Mouse (Mus musculus) megakaryocyte progenitor cell, adult 5-6 weeks (primary cell): ENCODE measurements at regions not wholly inside any gene's neighbourhood (a gene's known extent, or its start where the extent isn't known, plus 50 kb on each side); places are given as distances from the start of the nearest gene placed in this dataset.
"Not testable (repeated sequence)": the region's sequence is repeated elsewhere in the genome, so short reads cannot be mapped to it uniquely, and the experiment has no call there.

Experiments used
- ATAC-seq: replicated peaks from 2 replicates; pipeline ENCODE4 v1.8.0; 2016; ENCODE audit warnings: mild to moderate bottlenecking, moderate TSS enrichment, inconsistent platforms; ENCODE audit not compliant: poor library complexity

GRCm38 (mm10) chr12:95384248-95384964, 307.6 kb upstream of the Flrt2 start:
- no peak for ATAC-seq

- no peak for ATAC-seq
Observed at GRCm38 (mm10) chr12:95385688-95386087, 306.3 kb upstream of the Flrt2 start.

- ATAC-seq: no peak
Observed at GRCm38 (mm10) chr12:95388185-95388584, 303.8 kb upstream of the Flrt2 start.

GRCm38 (mm10) chr12:95392821-95393220, 299.2 kb upstream of the Flrt2 start:
- ATAC-seq: no peak

GRCm38 (mm10) chr12:95394991-95395530, 297.0 kb upstream of the Flrt2 start:
- no peak for ATAC-seq

GRCm38 (mm10) chr12:95420861-95421260, 271.2 kb upstream of the Flrt2 start:
- ATAC-seq: no peak

- ATAC-seq: no peak
Observed at GRCm38 (mm10) chr12:95424739-95425138, 267.3 kb upstream of the Flrt2 start.

- no peak for ATAC-seq
Observed at GRCm38 (mm10) chr12:95437226-95437625, 254.8 kb upstream of the Flrt2 start.

- ATAC-seq: 0 out of 2 replicates have a peak, but pooled peaks have one; percentile 14
Observed at GRCm38 (mm10) chr12:95457480-95457879, 234.5 kb upstream of the Flrt2 start.

GRCm38 (mm10) chr12:95466502-95467490, 225.2 kb upstream of the Flrt2 start:
- ATAC-seq: 0 out of 2 replicates have a peak, but pooled peaks have one; percentile 26

- no peak for ATAC-seq
Observed at GRCm38 (mm10) chr12:95469897-95470296, 222.1 kb upstream of the Flrt2 start.

- no peak for ATAC-seq
Observed at GRCm38 (mm10) chr12:95486502-95486901, 205.5 kb upstream of the Flrt2 start.

GRCm38 (mm10) chr12:95488371-95488770, 203.7 kb upstream of the Flrt2 start:
- ATAC-seq: no peak

GRCm38 (mm10) chr12:95489374-95489773, 202.7 kb upstream of the Flrt2 start:
- ATAC-seq: no peak

- no peak for ATAC-seq
Observed at GRCm38 (mm10) chr12:95489848-95490247, 202.2 kb upstream of the Flrt2 start.

- ATAC-seq: not testable (repeated sequence)
Observed at GRCm38 (mm10) chr12:95491806-95492436, 200.1 kb upstream of the Flrt2 start.

- ATAC-seq: no peak
Observed at GRCm38 (mm10) chr12:95501443-95501842, 190.6 kb upstream of the Flrt2 start.

GRCm38 (mm10) chr12:95520008-95520407, 172.0 kb upstream of the Flrt2 start:
- no peak for ATAC-seq

- no peak for ATAC-seq
Observed at GRCm38 (mm10) chr12:95522052-95522451, 170.0 kb upstream of the Flrt2 start.

GRCm38 (mm10) chr12:95533888-95534639, 158.0 kb upstream of the Flrt2 start:
- ATAC-seq: no peak
